Mouse (Mus musculus) heart, postnatal 0 days (tissue): ENCODE results near the gene Elf4. TPM values are rescaled to one million over a fixed set of nuclear protein-coding genes. Genes with fewer than 3 reads are reported as not detected.
A peak's percentile ranks its signal among the peaks of the same experiment; 100 is the strongest.

ENCODE experiments used
- ATAC-seq: fragments of 200-750 bp; cut with Nextera tagmentation; 2 replicates; pipeline ENCODE4 v1.8.0; 2017; ENCODE audit warnings: low read depth, moderate number of reproducible peaks, moderate library complexity; ENCODE audit not compliant: insufficient read depth
- DNase-seq: peaks from one replicate; pipeline ENCODE4 v3.0.0-alpha.2; 2016; ENCODE audit warnings: low spot score
- H3K27ac ChIP-seq: fragments of 300-500 bp; sonication (generic); 2 replicates; pipeline ENCODE4 v1.5.1; 2014; ENCODE audit warnings: low read depth, mild to moderate bottlenecking
- H3K27me3 ChIP-seq: fragments of 300-500 bp; sonication (generic); 2 replicates; pipeline ENCODE4 v1.6.1; 2014; ENCODE audit warnings: low read length, mixed read lengths; ENCODE audit not compliant: control insufficient read depth, insufficient read depth
- H3K36me3 ChIP-seq: fragments of 300-500 bp; sonication (generic); replicated peaks from 2 replicates; pipeline ENCODE4 v1.6.1; 2014; ENCODE audit warnings: low read length, mixed read lengths; ENCODE audit not compliant: control insufficient read depth, insufficient read depth
- H3K4me1 ChIP-seq: fragments of 300-500 bp; sonication (generic); 2 replicates; pipeline ENCODE4 v1.6.1; 2014; ENCODE audit warnings: antibody characterized with exemption; ENCODE audit not compliant: control insufficient read depth, insufficient read depth
- H3K4me2 ChIP-seq: fragments of 300-500 bp; sonication (generic); 2 replicates; pipeline ENCODE4 v1.6.1; 2014; ENCODE audit warnings: low read depth, mild to moderate bottlenecking, low read length, moderate library complexity
- H3K4me3 ChIP-seq: fragments of 300-500 bp; sonication (generic); 2 replicates; pipeline ENCODE4 v1.5.1; 2014; ENCODE audit warnings: low read depth, low read length
- H3K9ac ChIP-seq: fragments of 300-500 bp; sonication (generic); replicated peaks from 2 replicates; pipeline ENCODE4 v1.6.1; 2014; ENCODE audit warnings: low read depth, low read length, mixed read lengths
- H3K9me3 ChIP-seq: fragments of 300-500 bp; sonication (generic); replicated peaks from 2 replicates; pipeline ENCODE4 v1.6.1; 2016; ENCODE audit warnings: low read length; ENCODE audit not compliant: control insufficient read depth
- CTCF ChIP-seq: IDR thresholded peaks from 2 replicates; pipeline ENCODE4 v1.5.1; 2016; ENCODE audit warnings: antibody characterized with exemption, control low read depth, low read depth
- EP300 ChIP-seq: IDR thresholded peaks from 2 replicates; pipeline ENCODE4 v1.6.1; 2016; ENCODE audit warnings: antibody characterized with exemption, low read depth
- WGBS: fragments of 180-500 bp; shearing (Covaris S2); extraction: QIAGEN DNeasy Blood & Tissue Kit; methylation state at CpG from one replicate; pipeline ENCODE4 v1.1.7; 2014; 5-methylcytosine and 5-hydroxymethylcytosine counted together
- polyA plus RNA-seq: library from polyadenylated mRNA; unstranded; fragments of >200 nt; fragmentation: Nextera tagmentation; extraction: Ambion mirVana; gene quantifications from 2 replicates; pipeline ENCODE4 v1.2.1, GENCODE M21; 2015
- total RNA-seq: library from RNA; depleted of rRNA; stranded (reverse); fragments of >200 nt; gene quantifications from 2 replicates; pipeline ENCODE4 v1.2.3, GENCODE M21; 2014; ENCODE audit warnings: low replicate concordance

Elf4 gene
- total and polyA plus RNA-seq, 2 experiments from 2014 or later: 4.6 to 12.3 TPM

GRCm38 (mm10) chrX:48405141-48405540 lies 57.8 kb downstream of the Elf4 start:
- peak overlapping the region; percentile 59; the same call in 1 of the 2 replicates for H3K27ac ChIP-seq
- no peak overlapping the region for H3K9ac ChIP-seq
- ATAC-seq: peak; percentile 63
- no peaks in the 10 kb centered on the region for H3K4me1 ChIP-seq
- no peaks in the 10 kb centered on the region for H3K27me3 ChIP-seq
- H3K9me3 ChIP-seq: no peaks in the 10 kb centered on the region
- no peak overlapping the region for H3K4me2 ChIP-seq
- WGBS: 28% methylated on average over 3 of the region's 3 CpGs
- no peak for TF ChIP-seq EP300
- 0 out of 2 replicates have a peak, but pooled peaks have one; percentile 2 for TF ChIP-seq CTCF
- no peak for DNase-seq
- H3K36me3 ChIP-seq: peaks cover 19% of the 10 kb centered on the region
- H3K4me3 ChIP-seq: no peak overlapping the region

- H3K27me3 ChIP-seq: no peaks in the 10 kb centered on the region
- H3K9ac ChIP-seq: no peak overlapping the region
- peak; percentile 84 for ATAC-seq
- no peaks in the 10 kb centered on the region for H3K4me1 ChIP-seq
- TF ChIP-seq EP300 (no peak), CTCF (no peak)
- peak overlapping the region; percentile 61 for H3K27ac ChIP-seq
- no peak overlapping the region for H3K4me3 ChIP-seq
- H3K4me2 ChIP-seq: no peak overlapping the region
- DNase-seq: peak; percentile 31
- 38% methylated on average over 4 of the region's 4 CpGs for WGBS
- no peaks in the 10 kb centered on the region for H3K9me3 ChIP-seq
- H3K36me3 ChIP-seq: peaks cover 19% of the 10 kb centered on the region
Observed at GRCm38 (mm10) chrX:48399994-48400393, 62.9 kb downstream of the Elf4 start.

GRCm38 (mm10) chrX:48389380-48389779 lies 73.6 kb downstream of the Elf4 start:
- TF ChIP-seq EP300: no peak
- no peak for TF ChIP-seq CTCF
- Histone ChIP-seq H3K27me3 (no peaks in the 10 kb centered on the region), H3K9me3 (no peaks in the 10 kb centered on the region), H3K4me1 (no peaks in the 10 kb centered on the region), H3K9ac (no peak overlapping the region), H3K4me2 (no peak overlapping the region), H3K4me3 (no peak overlapping the region), H3K27ac (no peak overlapping the region), H3K36me3 (peaks cover 67% of the 10 kb centered on the region)
- DNase-seq (no peak), ATAC-seq (no peak)
- 81% methylated on average over 6 of the region's 6 CpGs for WGBS

- DNase-seq: no peak
- H3K36me3 ChIP-seq: peaks cover 49% of the 10 kb centered on the region
- no peaks in the 10 kb centered on the region for H3K9me3 ChIP-seq
- no peak overlapping the region for H3K9ac ChIP-seq
- no peak for TF ChIP-seq CTCF
- TF ChIP-seq EP300: no peak
- H3K4me2 ChIP-seq: no peak overlapping the region
- WGBS: 53% methylated on average over 4 of the region's 4 CpGs
- H3K27me3 ChIP-seq: no peaks in the 10 kb centered on the region
- no peak overlapping the region for H3K4me3 ChIP-seq
- no peak overlapping the region for H3K27ac ChIP-seq
- no peaks in the 10 kb centered on the region for H3K4me1 ChIP-seq
- ATAC-seq: no peak
Observed at GRCm38 (mm10) chrX:48385927-48386326, 77.0 kb downstream of the Elf4 start.

GRCm38 (mm10) chrX:48383643-48384042 lies 79.3 kb downstream of the Elf4 start:
- H3K4me2 ChIP-seq: no peak overlapping the region
- 36% methylated on average over 7 of the region's 7 CpGs for WGBS
- ATAC-seq (no peak), DNase-seq (no peak)
- TF ChIP-seq EP300: no peak
- TF ChIP-seq CTCF: peak; percentile 56
- no peaks in the 10 kb centered on the region for H3K4me1 ChIP-seq
- H3K27me3 ChIP-seq: no peaks in the 10 kb centered on the region
- peaks cover 40% of the 10 kb centered on the region for H3K36me3 ChIP-seq
- H3K4me3 ChIP-seq: no peak overlapping the region
- H3K9ac ChIP-seq: no peak overlapping the region
- H3K27ac ChIP-seq: no peak overlapping the region
- H3K9me3 ChIP-seq: no peaks in the 10 kb centered on the region

GRCm38 (mm10) chrX:48367841-48368240 lies 95.1 kb downstream of the Elf4 start:
- no peak overlapping the region for H3K9ac ChIP-seq
- H3K4me3 ChIP-seq: no peak overlapping the region
- H3K4me1 ChIP-seq: no peaks in the 10 kb centered on the region
- ATAC-seq (no peak), DNase-seq (no peak)
- 88% methylated on average over 9 of the region's 9 CpGs for WGBS
- H3K4me2 ChIP-seq: no peak overlapping the region
- TF ChIP-seq CTCF: no peak
- no peak for TF ChIP-seq EP300
- no peaks in the 10 kb centered on the region for H3K27me3 ChIP-seq
- H3K36me3 ChIP-seq: peaks cover 24% of the 10 kb centered on the region; the same call in 1 of the 2 replicates
- no peak overlapping the region for H3K27ac ChIP-seq
- H3K9me3 ChIP-seq: no peaks in the 10 kb centered on the region
